Comparison of ENCODE assay signal across 13 mouse cellular contexts in genomic region chr3:31109108-31109507, GRCm38 (mm10). TPM values are rescaled to one million over a fixed set of nuclear protein-coding genes. Genes with fewer than 3 reads are reported as not detected.
DNase-seq lines count a peak whose midpoint lies in the region; ATAC-seq and TF ChIP-seq lines count a peak whose summit lies in the region.
"Had no signal": no experiment of that assay in that cellular context is flagged by ENCODE, and none has a peak within 500 bp of the region (broad histone marks: within the 10 kb centered on the region; RNA-seq: fewer than 3 reads in every experiment).

No protein-coding gene starts in this region.

- TF ChIP-seq CTCF in brain, embryonic 14.5 days (IDR thresholded peaks at IDR 0.05; ENCODE audit: borderline replicate concordance, extremely low read depth, insufficient read depth, insufficient read length) = no peak

- ATAC-seq in embryonic facial prominence, embryonic 14.5 days (ENCODE audit: low read depth) = 0 out of 2 replicates have a peak, but pooled peaks have one; percentile 33
- peak; percentile 44; the same call in 1 of the 2 replicates for ATAC-seq in limb, embryonic 14.5 days (ENCODE audit: low FRiP score, low read depth)
- ATAC-seq in kidney, embryonic 14.5 days (ENCODE audit: low FRiP score, low TSS enrichment) = no peak

- H3ac ChIP-seq in myocyte (ENCODE audit: control insufficient read depth, insufficient read length) = no peak overlapping the region

- WGBS in embryonic facial prominence, embryonic 14.5 days = 82% methylated on average over 3 of the region's 3 CpGs
- WGBS in embryonic facial prominence, embryonic 10.5 days = 90% methylated on average over 3 of the region's 3 CpGs
- 81% methylated on average over 3 of the region's 3 CpGs for WGBS in limb, embryonic 14.5 days
- WGBS in limb, embryonic 10.5 days = 88% methylated on average over 3 of the region's 3 CpGs
- WGBS in kidney, embryonic 14.5 days = 86% methylated on average over 3 of the region's 3 CpGs

- H3K4me3 ChIP-seq in embryonic facial prominence, embryonic 14.5 days (ENCODE audit: low read depth, low read length) = no peak overlapping the region
- H3K4me3 ChIP-seq in embryonic facial prominence, embryonic 10.5 days = no peak overlapping the region
- H3K4me3 ChIP-seq in limb, embryonic 14.5 days (replicated peaks; ENCODE audit: low read length) = no peak overlapping the region
- H3K4me3 ChIP-seq in limb, embryonic 10.5 days = no peak overlapping the region
- no peak overlapping the region for H3K4me3 ChIP-seq in myocyte
- H3K4me3 ChIP-seq in kidney, embryonic 14.5 days (ENCODE audit: low read length) = no peak overlapping the region

- no peak overlapping the region for H3K4me2 ChIP-seq in embryonic facial prominence, embryonic 14.5 days (ENCODE audit: low read depth, low read length)
- H3K4me2 ChIP-seq in limb, embryonic 14.5 days (replicated peaks; ENCODE audit: low read depth, low read length, severe bottlenecking) = no peak overlapping the region
- peak overlapping the region; percentile 24 for H3K4me2 ChIP-seq in myocyte (ENCODE audit: low read depth)
- no peak overlapping the region for H3K4me2 ChIP-seq in kidney, embryonic 14.5 days (replicated peaks; ENCODE audit: low read depth, low read length)

- peak; percentile 64 for DNase-seq in embryonic facial prominence, embryonic 14.5 days (ENCODE audit: low spot score)
- DNase-seq in embryonic facial prominence, embryonic 10.5 days (ENCODE audit: low spot score) = no peak
- DNase-seq in limb, embryonic 14.5 days (ENCODE audit: low spot score) = no peak
- DNase-seq in limb, embryonic 10.5 days (ENCODE audit: low spot score) = no peak
- peak; percentile 60 for DNase-seq in brain, embryonic 14.5 days (ENCODE audit: low read depth)
- no peak for DNase-seq in adrenal gland, postnatal 4 days (ENCODE audit: low spot score in 2 of 2)
- DNase-seq: cerebellum, adult 2 months; heart, postnatal 10 days; layer of hippocampus, adult 9-11 months; right cerebral cortex, postnatal 14 days had no signal

- no peaks in the 10 kb centered on the region for H3K4me1 ChIP-seq in embryonic facial prominence, embryonic 14.5 days (ENCODE audit: control insufficient read depth, insufficient read depth, low read length)
- H3K4me1 ChIP-seq in embryonic facial prominence, embryonic 10.5 days = no peaks in the 10 kb centered on the region
- H3K4me1 ChIP-seq in limb, embryonic 14.5 days (ENCODE audit: control insufficient read depth, insufficient read depth, low read length) = peaks cover 8% of the 10 kb centered on the region; the same call in 1 of the 2 replicates
- H3K4me1 ChIP-seq in limb, embryonic 10.5 days = no peaks in the 10 kb centered on the region
- peaks cover 7% of the 10 kb centered on the region; the same call in 1 of the 2 replicates for H3K4me1 ChIP-seq in kidney, embryonic 14.5 days (ENCODE audit: control insufficient read depth, insufficient read depth, low read length)

- no peaks in the 10 kb centered on the region for H3K9me3 ChIP-seq in embryonic facial prominence, embryonic 14.5 days (ENCODE audit: control insufficient read depth, low read length)
- no peaks in the 10 kb centered on the region for H3K9me3 ChIP-seq in embryonic facial prominence, embryonic 10.5 days
- no peaks in the 10 kb centered on the region for H3K9me3 ChIP-seq in limb, embryonic 14.5 days (ENCODE audit: control insufficient read depth, low read length)
- no peaks in the 10 kb centered on the region for H3K9me3 ChIP-seq in limb, embryonic 10.5 days (replicated peaks)
- H3K9me3 ChIP-seq in kidney, embryonic 14.5 days (ENCODE audit: control insufficient read depth, low read length) = no peaks in the 10 kb centered on the region

- peaks cover 10% of the 10 kb centered on the region for H3K36me3 ChIP-seq in embryonic facial prominence, embryonic 14.5 days (ENCODE audit: control insufficient read depth, insufficient read depth, low read length)
- H3K36me3 ChIP-seq in embryonic facial prominence, embryonic 10.5 days (replicated peaks) = peaks cover 46% of the 10 kb centered on the region
- H3K36me3 ChIP-seq in limb, embryonic 14.5 days (ENCODE audit: control insufficient read depth, insufficient read depth, low read length) = peaks cover 18% of the 10 kb centered on the region
- H3K36me3 ChIP-seq in limb, embryonic 10.5 days = peaks cover 52% of the 10 kb centered on the region
- H3K36me3 ChIP-seq in myocyte (ENCODE audit: control insufficient read depth, insufficient read depth) = peaks cover 26% of the 10 kb centered on the region
- peaks cover 15% of the 10 kb centered on the region for H3K36me3 ChIP-seq in kidney, embryonic 14.5 days (ENCODE audit: control insufficient read depth, insufficient read depth, low read length)

- TF ChIP-seq POLR2A in limb, embryonic 14.5 days (IDR thresholded peaks at IDR 0.05; ENCODE audit: borderline replicate concordance, extremely low read depth, insufficient read depth, insufficient read length) = no peak
- TF ChIP-seq POLR2A in brain, embryonic 14.5 days (IDR thresholded peaks at IDR 0.05; ENCODE audit: borderline replicate concordance, extremely low read depth, insufficient read depth, insufficient read length, poor library complexity, severe bottlenecking) = no peak
- TF ChIP-seq POLR2A in myocyte (IDR thresholded peaks at IDR 0.05; ENCODE audit: insufficient read length, low read depth) = no peak

- H3K27me3 ChIP-seq in embryonic facial prominence, embryonic 14.5 days (replicated peaks; ENCODE audit: control insufficient read depth, insufficient read depth, low read length) = no peaks in the 10 kb centered on the region
- no peaks in the 10 kb centered on the region for H3K27me3 ChIP-seq in embryonic facial prominence, embryonic 10.5 days (replicated peaks; ENCODE audit: low read depth, poor library complexity, severe bottlenecking)
- H3K27me3 ChIP-seq in limb, embryonic 14.5 days (ENCODE audit: control insufficient read depth, insufficient read depth, low read length) = no peaks in the 10 kb centered on the region
- H3K27me3 ChIP-seq in limb, embryonic 10.5 days (ENCODE audit: low read depth, poor library complexity, severe bottlenecking) = no peaks in the 10 kb centered on the region
- no peaks in the 10 kb centered on the region for H3K27me3 ChIP-seq in myocyte (ENCODE audit: control insufficient read depth, insufficient read depth, insufficient read length)
- H3K27me3 ChIP-seq in kidney, embryonic 14.5 days (ENCODE audit: control insufficient read depth, insufficient read depth, low read length) = no peaks in the 10 kb centered on the region

- H3K27ac ChIP-seq in embryonic facial prominence, embryonic 14.5 days (replicated peaks; ENCODE audit: low read depth, low read length) = no peak overlapping the region
- H3K27ac ChIP-seq in embryonic facial prominence, embryonic 10.5 days (replicated peaks) = no peak overlapping the region
- H3K27ac ChIP-seq in limb, embryonic 14.5 days (replicated peaks; ENCODE audit: low read depth, low read length) = no peak overlapping the region
- H3K27ac ChIP-seq in limb, embryonic 10.5 days = no peak overlapping the region
- no peak overlapping the region for H3K27ac ChIP-seq in kidney, embryonic 14.5 days (ENCODE audit: low read depth, low read length)

- H3K79me2 ChIP-seq in myocyte (ENCODE audit: control insufficient read depth, insufficient read depth) = peaks cover 99% of the 10 kb centered on the region

- no peak overlapping the region for H3K9ac ChIP-seq in embryonic facial prominence, embryonic 14.5 days (ENCODE audit: low read depth, low read length)
- no peak overlapping the region for H3K9ac ChIP-seq in limb, embryonic 14.5 days (ENCODE audit: low read depth, low read length, severe bottlenecking)
- H3K9ac ChIP-seq in kidney, embryonic 14.5 days (ENCODE audit: low read depth, low read length) = no peak overlapping the region

TF ChIP-seq in myocyte, 11 proteins besides CTCF, POLR2A, EP300 and RAD21 (continues in another document):
- TF ChIP-seq TCF3 (IDR thresholded peaks at IDR 0.05; ENCODE audit: insufficient read length, low read depth) (no peak), REST (IDR thresholded peaks at IDR 0.05; ENCODE audit: insufficient read depth, insufficient read length) (no peak), TCF12 (IDR thresholded peaks at IDR 0.05; ENCODE audit: insufficient read depth, poor library complexity, severe bottlenecking) (no peak), USF1 (IDR thresholded peaks at IDR 0.05; ENCODE audit: low read depth) (no peak), POLR2AphosphoS2 (IDR thresholded peaks at IDR 0.05; ENCODE audit: insufficient read length, low read depth) (no peak), MYOG (IDR thresholded peaks at IDR 0.05; ENCODE audit: control insufficient read depth in 1 of 3, insufficient read depth in 1 of 3, insufficient read length in 2 of 3, low read depth in 2 of 3) (no peak), E2F4 (IDR thresholded peaks at IDR 0.05; ENCODE audit: insufficient read depth) (no peak), SRF (IDR thresholded peaks at IDR 0.05; ENCODE audit: control insufficient read depth, insufficient read length, low read depth) (no peak), MYOD1 (IDR thresholded peaks at IDR 0.05; ENCODE audit: control insufficient read depth in 1 of 3, insufficient read length in 2 of 3, low read depth in 2 of 3) (no peak)

RNA-seq across cellular contexts. Expression of gene Skil, which starts 14.2 kb away (rescaled TPM):
- 20.8 and 21.1 TPM in 2 replicates for polyA plus RNA-seq in embryonic facial prominence, embryonic 14.5 days (2014; fragmentation: Nextera tagmentation; extraction: Ambion mirVana)
- polyA plus RNA-seq in embryonic facial prominence, embryonic 10.5 days (2016; fragmentation: Nextera tagmentation; extraction: Ambion mirVana) = 32.5 and 33.6 TPM in 2 replicates
- polyA plus RNA-seq in limb, embryonic 14.5 days (2012; rRNA removed) = 13.7 and 14.9 TPM in 2 replicates
- polyA plus RNA-seq in limb, embryonic 14.5 days (2014; fragmentation: Nextera tagmentation; extraction: Ambion mirVana) = 20.6 and 23.2 TPM in 2 replicates
- polyA plus RNA-seq in limb, embryonic 10.5 days (2016; fragmentation: Nextera tagmentation; extraction: Ambion mirVana) = 22.3 and 28.9 TPM in 2 replicates
- polyA plus RNA-seq in brain, embryonic 14.5 days (2012; rRNA removed) = 18.7 and 24.5 TPM in 2 replicates
- 11.2 TPM for polyA plus RNA-seq in myocyte (2012; fragmentation: generic; extraction: Trizol)
- 10 to 100 TPM; 41.5 to 46.1 TPM for total RNA-seq in adrenal gland, postnatal 4 days (2021)
- polyA plus RNA-seq in kidney, embryonic 14.5 days (2014; fragmentation: Nextera tagmentation; extraction: Ambion mirVana) = 20.0 and 26.8 TPM in 2 replicates

RNA-seq across cellular contexts. Expression of gene Cldn11, which starts 40.6 kb away (rescaled TPM):
- 59.9 and 65.7 TPM in 2 replicates for polyA plus RNA-seq in embryonic facial prominence, embryonic 14.5 days (2014; fragmentation: Nextera tagmentation; extraction: Ambion mirVana)
- polyA plus RNA-seq in embryonic facial prominence, embryonic 10.5 days (2016; fragmentation: Nextera tagmentation; extraction: Ambion mirVana) = 11.2 and 19.4 TPM in 2 replicates
- polyA plus RNA-seq in limb, embryonic 14.5 days (2012; rRNA removed) = 9.2 and 14.0 TPM in 2 replicates
- 10.7 and 13.8 TPM in 2 replicates for polyA plus RNA-seq in limb, embryonic 14.5 days (2014; fragmentation: Nextera tagmentation; extraction: Ambion mirVana)
- polyA plus RNA-seq in limb, embryonic 10.5 days (2016; fragmentation: Nextera tagmentation; extraction: Ambion mirVana) = 3.8 and 4.6 TPM in 2 replicates
- polyA plus RNA-seq in brain, embryonic 14.5 days (2012; rRNA removed) = 30.6 and 31.3 TPM in 2 replicates
- polyA plus RNA-seq in myocyte (2012; fragmentation: generic; extraction: Trizol) = not detected
- 10 to 100 TPM; 24.3 to 27.6 TPM for total RNA-seq in adrenal gland, postnatal 4 days (2021)
- 47.5 and 53.0 TPM in 2 replicates for polyA plus RNA-seq in kidney, embryonic 14.5 days (2014; fragmentation: Nextera tagmentation; extraction: Ambion mirVana)
- polyA plus RNA-seq: liver, adult 2 months had no signal

Comparison
In these comparisons a context has a peak if more than half of its experiments do, and no peak if none do; other contexts are left out.
1. DNase-seq: peak in embryonic facial prominence, embryonic 14.5 days (single experiment) and brain, embryonic 14.5 days (single experiment); none in embryonic facial prominence, embryonic 10.5 days (single experiment), limb, embryonic 14.5 days (single experiment), limb, embryonic 10.5 days (single experiment) and adrenal gland, postnatal 4 days (0 of 2).